Mouse (Mus musculus) C2C12 (cell line): ENCODE measurements around the gene Spty2d1.

Experiments
- CEBPB ChIP-seq: IDR thresholded peaks from one replicate; pipeline ENCODE4 v1.6.1; 2011; ENCODE audit warnings: low read depth, mild to moderate bottlenecking, control low read depth, moderate library complexity
- CTCF ChIP-seq: IDR thresholded peaks from one replicate; pipeline ENCODE4 v1.5.1; 2011; ENCODE audit not compliant: control insufficient read depth, insufficient read depth, insufficient read length
- FOSL1 ChIP-seq: IDR thresholded peaks from one replicate; pipeline ENCODE4 v1.8.0; 2011; ENCODE audit warnings: mild to moderate bottlenecking, low read length; ENCODE audit not compliant: poor library complexity, insufficient read depth, severe bottlenecking
- USF1 ChIP-seq: IDR thresholded peaks from one replicate; pipeline ENCODE4 v1.6.1; 2011; ENCODE audit warnings: low read depth, mild to moderate bottlenecking, control low read depth, moderate library complexity

DNA sequence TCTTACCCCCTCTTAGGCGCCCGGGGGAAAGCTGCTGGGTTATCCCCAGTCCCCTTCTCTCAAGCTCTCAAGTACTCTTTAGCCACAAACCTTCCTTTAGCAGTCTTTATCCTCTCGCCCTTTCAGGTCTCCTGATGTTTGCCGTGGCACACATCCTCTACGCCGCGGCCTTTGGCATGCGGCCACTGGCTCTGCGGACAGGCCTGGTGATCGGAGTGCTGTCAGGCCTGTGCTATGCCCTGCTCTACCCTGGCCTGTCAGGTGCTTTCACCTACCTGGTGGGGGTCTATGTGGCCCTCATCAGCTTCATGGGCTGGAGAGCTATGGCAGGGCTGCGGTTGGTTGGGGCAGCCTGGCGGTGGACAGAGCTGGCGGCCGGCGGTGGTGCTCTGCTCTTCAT lies 45.1 kb upstream of the Spty2d1 start:
- TF ChIP-seq CTCF, result no peak
- TF ChIP-seq FOSL1, result no peak
- no peak for TF ChIP-seq USF1
- TF ChIP-seq CEBPB, result no peak
